Mouse (Mus musculus): ENCODE data around the gene Gm525.
"Not testable (repeated sequence)": the region's sequence is repeated elsewhere in the genome, so short reads cannot be mapped to it uniquely, and the experiment has no call there.

GRCm38 (mm10) chr11:89090359-89090758 is 16.7 kb downstream of the Gm525 start:
- not testable (repeated sequence) for TF ChIP-seq CTCF, POLR2A (IDR thresholded peaks at IDR 0.05; ENCODE audit: extremely low read depth, insufficient read depth, low read length)

All from cortical plate, adult 2 months (tissue).